Mouse (Mus musculus) small intestine, adult 2 months (tissue): Measurements from ENCODE around the gene Clpsl2. TPM values are rescaled to one million over a fixed set of nuclear protein-coding genes. Genes with fewer than 3 reads are reported as not detected.
A peak's percentile ranks its signal among the peaks of the same experiment; 100 is the strongest.

ENCODE experiments used
- H3K27ac ChIP-seq: fragments of 200-500 bp; 2 replicates; pipeline ENCODE4 v1.5.1; 2012; ENCODE audit warnings: low read depth, low read length, control low read depth, inconsistent platforms; ENCODE audit not compliant: insufficient read depth
- H3K27me3 ChIP-seq: fragments of 200-500 bp; 2 replicates; pipeline ENCODE4 v1.6.1; 2012; ENCODE audit warnings: mild to moderate bottlenecking, moderate library complexity, low read length, inconsistent platforms; ENCODE audit not compliant: control insufficient read depth, insufficient read depth
- H3K36me3 ChIP-seq: fragments of 200-500 bp; 2 replicates; pipeline ENCODE4 v1.6.1; 2012; ENCODE audit warnings: mild to moderate bottlenecking, low read length, control low read depth, inconsistent platforms; ENCODE audit not compliant: control insufficient read depth, insufficient read depth
- H3K4me1 ChIP-seq: fragments of 200-500 bp; 2 replicates; pipeline ENCODE4 v1.6.1; 2012; ENCODE audit warnings: low read length, inconsistent platforms, mixed read lengths; ENCODE audit not compliant: control insufficient read depth, insufficient read depth, insufficient read length
- H3K4me3 ChIP-seq: fragments of 200-500 bp; 2 replicates; pipeline ENCODE4 v1.5.1; 2012; ENCODE audit warnings: low read depth, mild to moderate bottlenecking, control low read depth, inconsistent platforms, low read length, moderate library complexity
- CTCF ChIP-seq: fragments of 200-500 bp; IDR thresholded peaks from 2 replicates; pipeline ENCODE4 v1.5.1; 2012; ENCODE audit warnings: low read depth, mild to moderate bottlenecking, control low read depth, inconsistent platforms, low read length, moderate library complexity, mixed read lengths; ENCODE audit not compliant: insufficient replicate concordance, insufficient read length; ENCODE audit errors: extremely low read depth
- POLR2A ChIP-seq: fragments of 200-500 bp; IDR thresholded peaks from 2 replicates; pipeline ENCODE4 v1.6.1; 2012; ENCODE audit warnings: low read depth, mild to moderate bottlenecking, control low read depth, inconsistent platforms, low read length, moderate library complexity
- WGBS: fragments of 180-500 bp; shearing (Covaris S2); methylation state at CpG from one replicate; pipeline ENCODE4 v1.1.7; 2018; 5-methylcytosine and 5-hydroxymethylcytosine counted together
- polyA plus RNA-seq: library from polyadenylated mRNA; depleted of rRNA; stranded (reverse); fragments of >200 nt; gene quantifications from 2 replicates; pipeline ENCODE4 v1.2.3, GENCODE M21; 2012

Gene Clpsl2
- polyA plus RNA-seq, 1 experiment: not detected

DNA sequence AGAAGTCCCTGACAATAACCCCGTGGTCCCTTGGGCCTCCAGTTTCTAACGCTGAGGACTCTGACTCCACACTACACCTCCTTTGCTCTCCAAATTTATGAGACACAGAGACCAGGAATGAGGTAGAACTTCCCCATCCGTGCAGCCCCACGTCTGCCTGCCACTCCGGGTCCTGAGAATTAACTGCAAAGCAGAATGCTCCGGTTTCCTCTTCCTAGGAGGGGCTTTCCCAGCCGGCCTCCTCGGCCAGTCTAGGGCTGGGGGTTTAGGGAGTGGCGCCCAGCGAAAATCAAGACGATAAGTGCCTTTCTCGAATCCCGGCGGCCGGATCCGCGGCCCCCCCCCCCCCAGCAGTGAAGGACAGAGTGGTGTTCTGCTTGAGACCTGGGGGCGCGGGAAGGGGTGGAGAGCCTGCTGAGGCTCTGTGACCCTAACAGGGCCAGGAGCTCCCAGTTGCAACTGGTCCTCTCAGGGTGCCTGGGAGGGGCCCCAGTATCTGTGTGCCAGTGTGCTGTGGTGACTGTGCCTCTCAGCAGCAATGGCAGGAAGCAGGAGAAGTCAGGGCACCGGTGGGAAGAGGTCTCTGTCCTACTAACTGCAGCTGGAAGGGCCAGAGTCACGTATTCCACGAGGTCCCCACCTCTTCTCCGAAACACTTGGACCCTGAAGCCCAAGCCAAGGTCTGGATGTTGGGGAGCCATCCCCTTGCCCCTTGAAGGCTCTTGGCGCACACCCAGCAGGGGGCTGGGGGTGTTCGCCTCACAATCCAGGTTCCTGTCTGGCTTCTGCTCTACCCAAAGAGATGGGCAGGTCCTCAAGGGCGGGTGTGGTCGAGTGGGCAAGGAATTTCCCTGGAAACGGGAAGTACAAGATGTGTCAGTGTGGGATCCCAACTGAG is 38.5 kb upstream of the Clpsl2 start:
- Histone ChIP-seq H3K36me3 (no peaks in the 10 kb centered on the region), H3K27ac (no peak overlapping the region), H3K4me3 (no peak overlapping the region), H3K27me3 (no peaks in the 10 kb centered on the region), H3K4me1 (peaks cover 29% of the 10 kb centered on the region)
- 26% methylated on average over 28 of the region's 28 CpGs for WGBS
- TF ChIP-seq POLR2A: no peak

GRCm38 (mm10) chr17:28511616-28512541 is 37.3 kb upstream of the Clpsl2 start:
- TF ChIP-seq POLR2A: no peak
- TF ChIP-seq CTCF: no peak
- Histone ChIP-seq H3K27ac (peak overlapping the region; percentile 93), H3K27me3 (no peaks in the 10 kb centered on the region), H3K4me3 (no peak overlapping the region), H3K4me1 (peaks cover 37% of the 10 kb centered on the region), H3K36me3 (no peaks in the 10 kb centered on the region)
- 28% methylated on average over 9 of the region's 9 CpGs for WGBS

GRCm38 (mm10) chr17:28512696-28513095 is 36.5 kb upstream of the Clpsl2 start:
- Histone ChIP-seq H3K4me3 (no peak overlapping the region), H3K4me1 (peaks cover 42% of the 10 kb centered on the region), H3K27ac (peak overlapping the region; percentile 93), H3K36me3 (no peaks in the 10 kb centered on the region), H3K27me3 (no peaks in the 10 kb centered on the region)
- TF ChIP-seq CTCF (no peak), POLR2A (0 out of 2 replicates have a peak, but pooled peaks have one; percentile 15)
- 10% methylated on average over 6 of the region's 6 CpGs for WGBS

- TF ChIP-seq CTCF (no peak), POLR2A (no peak)
- Histone ChIP-seq H3K4me3 (no peak overlapping the region), H3K4me1 (peaks cover 47% of the 10 kb centered on the region), H3K27me3 (no peaks in the 10 kb centered on the region), H3K36me3 (no peaks in the 10 kb centered on the region), H3K27ac (peak overlapping the region; percentile 93)
- WGBS: 7% methylated on average over 1 of the region's 1 CpGs
These were observed 35.9 kb upstream of the Clpsl2 start for GRCm38 (mm10) chr17:28513337-28513736.

DNA sequence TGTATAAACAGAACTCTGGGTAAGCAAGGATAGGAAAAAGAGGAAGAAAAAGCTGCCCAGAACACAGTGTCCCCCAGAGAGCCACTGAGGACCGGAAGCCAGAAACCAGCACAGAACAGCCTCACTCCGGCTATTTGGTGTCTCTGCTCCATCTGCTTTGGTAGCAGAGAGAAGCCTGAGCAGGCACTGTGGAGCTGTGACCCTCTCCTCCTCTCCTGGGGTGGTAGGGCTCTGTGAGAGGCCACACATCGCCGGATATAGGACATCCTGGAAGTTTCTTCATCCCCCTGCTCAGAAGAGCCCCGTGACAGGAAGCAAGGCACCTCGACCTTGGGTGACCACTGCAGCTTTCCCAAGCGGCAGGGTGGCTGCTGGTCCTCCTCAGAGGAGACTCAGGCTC is 35.4 kb upstream of the Clpsl2 start:
- Histone ChIP-seq H3K27me3 (no peaks in the 10 kb centered on the region), H3K36me3 (no peaks in the 10 kb centered on the region), H3K4me3 (no peak overlapping the region), H3K4me1 (peaks cover 50% of the 10 kb centered on the region), H3K27ac (peak overlapping the region; percentile 93)
- 73% methylated on average over 7 of the region's 7 CpGs for WGBS
- TF ChIP-seq POLR2A (no peak; the same call in 1 of the 2 replicates), CTCF (no peak)

GRCm38 (mm10) chr17:28514555-28514954 is 34.7 kb upstream of the Clpsl2 start:
- TF ChIP-seq POLR2A (no peak), CTCF (no peak)
- Histone ChIP-seq H3K27me3 (no peaks in the 10 kb centered on the region), H3K4me3 (no peak overlapping the region), H3K36me3 (no peaks in the 10 kb centered on the region), H3K27ac (no peak overlapping the region), H3K4me1 (peaks cover 52% of the 10 kb centered on the region)
- WGBS: 79% methylated on average over 5 of the region's 5 CpGs
